Mouse (Mus musculus): ENCODE results near the gene Fmnl2.

Gene Fmnl2

DNA sequence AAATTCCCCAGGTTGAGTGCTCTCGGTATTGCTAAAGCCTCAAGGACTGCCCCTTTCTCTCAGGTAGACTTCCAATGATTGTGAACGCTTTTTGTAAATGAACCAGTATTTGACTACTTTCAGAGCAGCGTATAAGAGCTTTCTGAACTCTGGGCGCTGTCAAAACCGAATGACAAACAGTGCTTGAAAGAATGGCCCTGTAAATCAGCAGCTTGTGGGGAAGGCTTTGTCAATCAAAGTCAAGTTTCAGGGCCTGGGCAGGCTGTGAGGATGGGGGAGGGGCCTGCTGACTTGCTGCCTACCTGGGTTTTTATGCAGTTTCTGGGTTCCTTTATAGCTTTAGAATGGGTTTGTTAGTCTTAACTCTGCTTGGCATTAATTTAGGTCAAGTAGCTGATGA, 56.1 kb downstream of the Fmnl2 start:
- no peak for ATAC-seq (ENCODE audit: low TSS enrichment)

DNA sequence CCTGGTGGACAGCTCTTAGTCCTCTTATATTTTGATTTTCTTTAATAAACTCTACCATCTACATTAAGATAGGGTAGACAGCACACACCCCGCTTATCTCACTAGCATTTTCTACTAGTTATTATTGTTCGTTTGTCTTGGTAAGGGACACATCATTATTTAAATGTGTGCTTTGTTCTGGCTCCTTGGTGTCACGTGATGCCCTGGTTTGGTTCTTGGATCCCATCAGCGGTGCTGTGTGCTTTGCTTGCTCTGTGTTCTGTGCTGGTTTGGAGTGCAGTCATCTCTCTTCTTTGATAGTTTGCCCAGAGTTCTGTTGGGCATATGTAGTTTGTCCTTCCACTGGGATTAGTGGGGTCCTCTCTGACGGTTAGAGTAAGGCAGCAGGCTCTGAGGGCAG, 57.9 kb downstream of the Fmnl2 start:
- 0 out of 2 replicates have a peak, but pooled peaks have one; percentile 31 for ATAC-seq (ENCODE audit: low TSS enrichment)

DNA sequence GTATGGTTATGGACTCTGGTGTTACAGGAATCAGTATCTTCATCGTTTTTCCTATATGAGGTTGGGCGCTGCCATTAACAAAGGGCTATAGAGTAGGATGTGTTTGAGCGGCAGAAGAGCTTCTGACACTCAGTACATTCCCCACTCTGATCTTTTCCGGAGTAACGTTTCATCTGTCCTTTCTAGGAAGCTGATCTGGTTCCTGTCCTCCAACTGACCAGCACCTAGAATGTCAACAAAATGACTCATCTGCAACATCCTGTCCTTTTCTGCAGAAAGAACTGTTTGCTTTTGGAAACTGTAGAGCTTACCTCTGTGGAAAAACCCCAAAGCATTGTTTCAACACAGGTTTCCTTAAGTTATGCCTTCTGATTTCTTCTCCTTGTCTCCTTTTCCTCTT, 60.4 kb downstream of the Fmnl2 start:
- ATAC-seq (ENCODE audit: low TSS enrichment): no peak

- no peak for ATAC-seq (ENCODE audit: low TSS enrichment)
These were observed 63.2 kb downstream of the Fmnl2 start for GRCm38 (mm10) chr2:52920701-52921435.

DNA sequence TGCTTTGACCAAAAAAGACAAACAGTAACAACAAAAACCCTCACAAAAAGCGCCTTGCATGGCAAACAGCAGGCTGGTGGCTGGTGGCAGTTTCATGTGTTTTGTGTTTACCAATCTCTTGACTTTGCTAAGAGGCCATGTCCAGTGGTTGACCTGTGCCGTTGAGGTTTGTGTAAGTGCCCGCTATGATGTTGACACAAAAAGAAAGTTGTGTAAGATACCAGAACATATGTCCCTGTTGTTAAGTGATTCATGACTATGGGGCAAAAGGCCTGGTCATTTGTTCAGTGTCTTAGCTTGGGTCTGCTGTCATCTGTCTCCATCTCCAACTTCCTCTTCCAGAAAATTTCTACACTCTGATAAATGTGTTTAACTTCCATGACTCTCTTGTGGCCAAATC, 67.4 kb downstream of the Fmnl2 start:
- ATAC-seq (ENCODE audit: low TSS enrichment): no peak

- ATAC-seq (ENCODE audit: low TSS enrichment): no peak
These were observed 69.7 kb downstream of the Fmnl2 start for GRCm38 (mm10) chr2:52927381-52927780.

DNA sequence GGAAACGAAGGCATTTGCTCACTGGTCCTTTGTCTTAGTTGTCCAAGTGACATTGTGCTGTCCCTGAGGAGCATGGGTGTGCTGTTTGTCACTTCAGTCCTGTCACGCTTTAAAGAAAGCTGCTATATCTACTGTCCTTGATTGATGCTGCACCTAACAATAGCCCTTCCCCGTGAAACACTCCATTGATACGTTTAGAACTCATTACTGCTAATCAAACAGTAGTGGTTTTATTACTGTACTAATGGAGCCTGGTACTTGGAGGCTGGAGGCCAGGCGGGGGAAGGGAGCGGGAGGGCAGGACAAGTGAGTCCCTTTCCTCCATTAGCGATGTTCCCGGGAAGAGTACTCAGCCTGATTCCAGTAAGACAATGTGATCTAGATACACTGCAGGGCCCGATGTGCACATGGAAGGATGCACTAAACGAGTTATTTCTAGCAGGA, 70.2 kb downstream of the Fmnl2 start:
- no peak; the same call in 1 of the 2 replicates for ATAC-seq (ENCODE audit: low TSS enrichment)

DNA sequence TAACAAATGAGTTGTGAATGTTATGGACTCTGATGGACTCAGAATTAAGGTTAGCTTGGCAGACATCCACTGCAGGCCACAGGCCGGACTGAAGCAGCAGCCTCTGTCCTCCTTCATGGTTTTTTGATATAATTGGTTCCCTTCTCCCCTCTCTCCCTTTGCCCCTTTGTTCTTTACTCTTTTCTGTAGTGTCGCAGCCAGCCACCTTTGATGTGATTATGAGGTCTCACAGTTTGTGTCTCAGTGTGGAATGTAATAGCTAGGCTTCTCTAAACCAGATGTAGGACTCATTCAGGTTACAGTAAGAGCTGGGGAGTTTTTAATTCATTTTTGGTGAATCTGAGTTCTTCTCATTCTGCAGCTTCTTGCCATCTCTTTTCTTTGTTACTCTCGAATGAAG, 70.7 kb downstream of the Fmnl2 start:
- ATAC-seq (ENCODE audit: low TSS enrichment): no peak

DNA sequence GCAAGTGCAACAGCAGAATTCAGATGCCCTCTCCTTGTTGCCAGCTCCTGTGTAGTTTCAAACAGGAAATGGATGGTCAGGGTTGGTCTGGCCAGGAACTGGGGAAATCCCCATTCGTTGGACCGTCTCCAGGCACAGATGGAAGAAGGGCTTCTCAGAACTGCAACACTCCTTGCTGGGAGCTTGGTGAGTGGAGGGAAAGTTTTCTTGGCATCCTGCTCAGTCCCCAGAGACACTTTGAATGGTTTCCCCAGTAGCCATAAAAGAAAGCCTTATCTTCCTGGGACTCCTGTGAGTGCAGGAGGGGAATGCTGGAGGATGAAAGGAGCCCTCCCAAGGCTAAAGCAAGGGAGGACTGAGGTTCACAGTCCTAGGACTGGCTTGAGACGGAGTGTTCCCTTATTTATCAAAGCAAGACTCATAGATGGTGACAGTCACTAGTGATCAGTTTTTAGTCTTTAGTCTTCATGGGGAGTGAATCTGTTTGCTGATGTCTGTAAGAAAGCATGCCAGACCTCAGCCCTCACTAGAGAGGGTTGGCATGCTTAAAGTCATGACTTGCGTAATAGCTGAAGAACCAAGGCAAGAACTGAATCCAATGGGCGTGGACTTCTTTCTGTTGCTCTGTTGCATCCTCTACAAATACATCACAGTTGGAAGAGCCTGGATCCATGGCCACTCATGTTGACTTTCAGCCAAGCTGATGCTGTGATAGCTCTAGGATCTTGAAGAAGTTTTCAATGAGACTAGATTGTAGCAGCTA, 72.6 kb downstream of the Fmnl2 start:
- no peak for ATAC-seq (ENCODE audit: low TSS enrichment)

DNA sequence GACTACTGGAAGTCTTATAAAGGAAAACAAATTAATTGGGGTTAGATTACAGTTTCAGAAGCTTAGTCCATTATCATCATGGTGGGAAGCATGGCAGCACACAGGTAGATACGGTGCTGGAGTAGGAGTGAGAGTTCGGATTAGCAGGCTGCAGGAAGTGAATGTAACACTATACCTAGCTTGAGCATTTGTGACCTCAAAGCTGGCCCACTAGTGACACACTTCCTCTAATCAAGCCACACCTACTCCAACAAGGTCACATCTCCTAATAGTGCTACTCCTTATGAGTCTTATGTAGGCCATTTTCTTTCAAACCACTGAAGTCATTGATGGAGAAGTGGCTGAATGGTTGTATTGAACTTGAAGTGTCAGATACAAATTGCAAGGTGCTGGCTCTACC, 73.7 kb downstream of the Fmnl2 start:
- no peak for ATAC-seq (ENCODE audit: low TSS enrichment)

GRCm38 (mm10) chr2:52935906-52936305, 78.2 kb downstream of the Fmnl2 start:
- no peak for ATAC-seq (ENCODE audit: low TSS enrichment)

DNA sequence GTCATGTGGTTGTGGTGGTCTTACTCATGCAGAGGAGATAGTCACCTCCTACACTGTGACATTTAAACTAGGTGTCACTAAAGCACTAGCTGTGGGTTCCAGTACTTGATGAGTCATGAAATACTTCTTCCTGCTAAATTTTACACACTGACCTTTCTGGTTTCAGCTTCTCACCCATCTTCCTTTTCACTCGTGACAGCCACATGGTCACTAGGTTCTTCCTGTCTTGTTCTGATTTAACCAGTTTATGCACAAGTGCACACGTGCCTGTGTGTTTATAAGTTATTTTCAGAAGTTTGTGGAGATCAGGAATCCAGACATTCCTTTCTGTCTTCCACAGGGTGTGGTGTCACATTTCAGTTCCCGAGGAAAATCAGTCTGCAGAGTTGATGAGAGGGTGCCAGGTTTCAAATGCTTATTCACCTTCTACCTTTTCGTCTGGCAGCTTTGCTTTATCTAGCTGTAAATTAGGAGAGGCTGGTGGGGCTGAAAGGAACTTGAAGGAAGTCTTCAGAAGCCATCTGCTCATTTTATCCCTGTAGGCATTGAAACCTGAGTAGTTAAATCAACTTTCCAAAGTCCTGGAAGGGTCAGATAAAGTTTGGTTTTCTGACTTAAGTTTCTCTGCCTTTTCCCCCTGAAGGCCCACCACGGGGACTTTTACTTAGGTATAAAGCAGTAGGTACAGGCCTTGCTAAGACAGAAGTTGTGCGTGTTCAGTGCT, 80.9 kb downstream of the Fmnl2 start:
- peak; percentile 29; the same call in 1 of the 2 replicates for ATAC-seq (ENCODE audit: low TSS enrichment)

- peak; percentile 48 for ATAC-seq (ENCODE audit: low TSS enrichment)
These were observed 86.2 kb downstream of the Fmnl2 start for GRCm38 (mm10) chr2:52943644-52944423.

GRCm38 (mm10) chr2:52944594-52944993, 86.9 kb downstream of the Fmnl2 start:
- ATAC-seq (ENCODE audit: low TSS enrichment): no peak

- no peak for ATAC-seq (ENCODE audit: low TSS enrichment)
These were observed 88.4 kb downstream of the Fmnl2 start for GRCm38 (mm10) chr2:52946074-52946473.

DNA sequence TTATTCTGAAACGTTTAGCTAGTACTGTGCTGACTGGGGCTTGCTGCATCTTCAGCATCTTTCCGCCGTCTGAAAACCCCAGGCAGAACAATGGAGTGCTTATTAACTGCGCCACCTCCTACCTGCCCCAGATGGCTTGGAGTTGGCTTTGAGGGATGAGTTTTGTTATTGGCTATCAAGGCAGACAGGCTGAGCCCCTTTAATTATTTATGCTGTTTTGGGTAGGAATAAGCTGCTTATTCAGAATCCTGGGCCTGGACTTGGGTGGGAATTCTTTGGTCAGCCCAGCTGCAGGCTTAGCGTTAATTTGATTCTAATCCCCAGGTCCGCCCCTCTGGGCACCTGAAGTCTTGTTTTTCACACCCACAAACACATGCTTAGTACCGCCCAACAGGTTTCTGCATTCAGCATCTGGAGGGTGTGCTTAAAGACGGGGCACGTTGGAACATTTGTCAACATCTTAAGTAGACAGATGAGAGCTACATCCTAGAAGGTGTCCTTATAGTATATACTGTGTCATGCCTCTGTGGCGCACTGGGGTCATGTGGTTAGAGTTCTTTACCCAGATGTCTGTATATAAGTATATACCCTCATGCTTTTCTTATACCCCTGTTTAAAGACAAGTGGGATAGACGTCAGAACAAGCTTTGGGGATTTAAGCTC, 89.0 kb downstream of the Fmnl2 start:
- no peak for ATAC-seq (ENCODE audit: low TSS enrichment)

DNA sequence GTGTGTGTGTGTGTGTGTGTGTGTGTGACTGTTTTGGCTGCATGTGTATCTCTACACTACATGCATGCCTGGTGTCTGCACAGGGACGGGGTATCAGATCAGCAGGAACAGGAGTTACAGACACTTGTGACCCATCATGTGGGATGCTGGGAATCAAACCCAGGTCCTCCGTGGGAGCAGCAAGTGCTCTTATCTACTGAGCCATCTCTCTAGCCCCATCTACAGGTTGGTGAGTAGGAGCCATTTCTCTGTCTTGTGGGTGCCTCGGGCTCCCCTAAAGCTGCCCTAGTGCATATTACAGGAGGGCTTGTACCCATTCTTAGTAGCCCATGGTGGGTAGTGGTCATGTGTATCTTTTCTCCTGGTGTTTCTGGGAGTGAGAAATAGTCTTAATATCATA, 90.7 kb downstream of the Fmnl2 start:
- no peak for ATAC-seq (ENCODE audit: low TSS enrichment)

GRCm38 (mm10) chr2:52949556-52949955, 91.9 kb downstream of the Fmnl2 start:
- ATAC-seq (ENCODE audit: low TSS enrichment): no peak

DNA sequence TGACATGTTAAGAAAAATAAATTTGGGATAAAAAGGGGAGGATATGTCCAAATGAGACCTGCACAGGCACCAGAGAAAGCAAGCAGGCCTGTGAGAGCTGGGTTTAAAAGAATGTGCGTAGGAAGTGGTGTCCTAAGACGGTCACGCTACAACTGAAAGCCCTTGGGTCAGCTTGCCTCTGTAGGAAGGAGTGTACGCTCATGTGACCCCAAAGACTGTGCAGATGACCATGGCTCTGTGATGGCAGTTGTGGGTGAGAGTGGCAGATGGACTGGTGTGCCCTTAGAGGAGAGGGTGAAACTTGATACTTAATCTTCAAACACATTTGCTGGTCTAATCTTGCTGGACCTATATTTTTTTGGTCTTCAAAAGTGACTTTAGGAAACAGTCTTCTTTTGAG, 92.6 kb downstream of the Fmnl2 start:
- no peak for ATAC-seq (ENCODE audit: low TSS enrichment)

DNA sequence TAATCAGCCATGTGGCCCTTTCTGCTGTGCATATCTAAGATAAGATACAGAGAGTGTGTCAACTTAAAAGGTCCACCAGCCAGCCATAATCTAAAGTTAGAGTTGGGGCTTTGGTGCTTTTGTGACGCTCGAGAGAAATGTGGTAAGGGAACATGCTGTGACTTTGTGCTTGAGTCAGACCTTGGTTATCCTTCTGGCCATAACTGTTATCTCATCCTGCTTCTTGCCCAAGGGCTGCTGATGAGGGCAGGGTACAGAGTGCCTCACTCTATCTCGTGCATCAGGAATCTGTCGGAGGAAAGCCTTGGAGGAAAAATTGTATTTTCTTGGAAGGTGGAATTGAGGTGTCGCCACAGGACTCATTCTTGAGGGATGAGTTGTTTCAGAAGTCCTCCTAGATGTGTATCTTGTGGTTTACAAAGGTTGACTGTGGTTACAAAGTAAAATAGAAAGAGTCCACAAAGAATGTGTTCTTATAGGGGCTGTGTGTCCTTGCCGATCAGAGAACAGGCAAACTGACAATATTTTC, 94.6 kb downstream of the Fmnl2 start:
- no peak for ATAC-seq (ENCODE audit: low TSS enrichment)

DNA sequence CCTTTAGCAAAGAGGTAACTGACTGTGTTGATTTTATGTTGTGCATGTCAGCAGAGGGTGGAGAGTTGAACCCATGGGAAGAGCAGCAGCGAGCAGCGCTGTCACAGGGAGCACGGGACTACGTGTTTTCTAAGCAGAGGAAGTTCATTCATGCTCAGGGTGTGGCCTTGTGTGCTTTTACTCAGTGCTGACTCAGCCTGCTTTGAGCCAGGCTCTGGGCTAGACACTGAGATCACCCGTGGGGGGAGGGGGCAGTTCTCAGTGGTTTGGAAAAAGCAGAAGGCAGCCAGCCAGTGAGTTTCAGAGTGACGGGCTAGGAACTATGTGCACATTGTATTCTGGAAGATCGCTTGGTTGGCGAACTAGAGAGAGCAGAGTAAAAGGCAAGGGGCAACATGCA, 97.4 kb downstream of the Fmnl2 start:
- ATAC-seq (ENCODE audit: low TSS enrichment): peak; percentile 38
